Comparison of ENCODE assay signal across 8 mouse cellular contexts in genomic region chr10:17727161-17727925, GRCm38 (mm10). TPM values are rescaled to one million over a fixed set of nuclear protein-coding genes. Genes with fewer than 3 reads are reported as not detected.
DNase-seq lines count a peak whose midpoint lies in the region; ATAC-seq and TF ChIP-seq lines count a peak whose summit lies in the region.

No protein-coding gene starts in this region.

- TF ChIP-seq POLR2A in testis, adult 2 months (IDR thresholded peaks at IDR 0.05; ENCODE audit: control insufficient read depth, low read depth, low read length): no peak
- no peak for TF ChIP-seq POLR2A in olfactory bulb, adult 2 months (IDR thresholded peaks at IDR 0.05; ENCODE audit: insufficient read depth, low read depth, low read length)

- DNase-seq in testis, postnatal 14 days (ENCODE audit: low spot score): no peak
- peak; percentile 60 for DNase-seq in cerebellum, adult 8-10 months
- peak; percentile 20 for DNase-seq in forebrain, postnatal 0 days
- DNase-seq in lung, adult 18-20 months: peak; percentile 18 to 60
- no peak for DNase-seq in ovary, postnatal 14 days (ENCODE audit: low spot score)

- no peaks in the 10 kb centered on the region for H3K36me3 ChIP-seq in testis, adult 2 months (ENCODE audit: control insufficient read depth, insufficient read depth, low read length)
- H3K36me3 ChIP-seq in forebrain, postnatal 0 days (ENCODE audit: insufficient read depth): no peaks in the 10 kb centered on the region
- H3K36me3 ChIP-seq in intestine, embryonic 16.5 days (ENCODE audit: control insufficient read depth, insufficient read depth, low read length): no peaks in the 10 kb centered on the region

- 15% methylated on average over 15 of the region's 15 CpGs for WGBS in forebrain, postnatal 0 days
- 12% methylated on average over 15 of the region's 15 CpGs for WGBS in intestine, embryonic 16.5 days
- 9% methylated on average over 15 of the region's 15 CpGs for WGBS in olfactory bulb, adult 2 months

- peaks cover 10% of the 10 kb centered on the region for H3K4me1 ChIP-seq in testis, adult 2 months (ENCODE audit: control insufficient read depth, insufficient read depth, low read length)
- peaks cover 8% of the 10 kb centered on the region; the same call in 1 of the 2 replicates for H3K4me1 ChIP-seq in forebrain, postnatal 0 days (ENCODE audit: insufficient read depth)
- H3K4me1 ChIP-seq in intestine, embryonic 16.5 days (ENCODE audit: control insufficient read depth, insufficient read depth, low read length): peaks cover 19% of the 10 kb centered on the region
- H3K4me1 ChIP-seq in olfactory bulb, adult 2 months (ENCODE audit: control insufficient read depth, insufficient read depth, low read length): no peaks in the 10 kb centered on the region

- peak overlapping the region; percentile 43; the same call in 1 of the 2 replicates for H3K27ac ChIP-seq in testis, adult 2 months (ENCODE audit: control insufficient read depth, insufficient read depth, low read depth, low read length)
- H3K27ac ChIP-seq in forebrain, postnatal 0 days (ENCODE audit: low read depth, low read length): no peak overlapping the region
- H3K27ac ChIP-seq in intestine, embryonic 16.5 days (ENCODE audit: low read length): peak overlapping the region; percentile 87
- H3K27ac ChIP-seq in olfactory bulb, adult 2 months (ENCODE audit: insufficient read depth, low read depth, low read length): peak overlapping the region; percentile 66

- no peak overlapping the region for H3K4me3 ChIP-seq in testis, adult 2 months (ENCODE audit: control insufficient read depth, low read depth, low read length)
- peak overlapping the region; percentile 17 for H3K4me3 ChIP-seq in forebrain, postnatal 0 days (ENCODE audit: low read depth, low read length)
- H3K4me3 ChIP-seq in intestine, embryonic 16.5 days (ENCODE audit: low read length): peak overlapping the region; percentile 18; the same call in 1 of the 2 replicates
- H3K4me3 ChIP-seq in olfactory bulb, adult 2 months (ENCODE audit: insufficient read depth, low read depth, low read length): no peak overlapping the region; the same call in 1 of the 2 replicates

- no peak for ATAC-seq in forebrain, postnatal 0 days
- ATAC-seq in intestine, embryonic 16.5 days: peak; percentile 39

- no peak for TF ChIP-seq CTCF in testis, adult 2 months (IDR thresholded peaks at IDR 0.05; ENCODE audit: control insufficient read depth, insufficient read depth, insufficient replicate concordance, low read depth, low read length)
- TF ChIP-seq CTCF in forebrain, postnatal 0 days (IDR thresholded peaks at IDR 0.05; ENCODE audit: low read depth): no peak
- no peak for TF ChIP-seq CTCF in olfactory bulb, adult 2 months (IDR thresholded peaks at IDR 0.05; ENCODE audit: insufficient read depth, low read depth, low read length)

- no peaks in the 10 kb centered on the region for H3K9me3 ChIP-seq in forebrain, postnatal 0 days (ENCODE audit: low read length)
- no peaks in the 10 kb centered on the region for H3K9me3 ChIP-seq in intestine, embryonic 16.5 days (ENCODE audit: control insufficient read depth, low read length)

- H3K9ac ChIP-seq in forebrain, postnatal 0 days: no peak overlapping the region; the same call in 1 of the 2 replicates
- H3K9ac ChIP-seq in intestine, embryonic 16.5 days (ENCODE audit: low read depth, low read length): peak overlapping the region; percentile 37; the same call in 1 of the 2 replicates

- H3K27me3 ChIP-seq in testis, adult 2 months (ENCODE audit: control insufficient read depth, insufficient read depth, low read length): no peaks in the 10 kb centered on the region
- H3K27me3 ChIP-seq in forebrain, postnatal 0 days (ENCODE audit: insufficient read depth, low read length): no peaks in the 10 kb centered on the region
- H3K27me3 ChIP-seq in intestine, embryonic 16.5 days (replicated peaks; ENCODE audit: control insufficient read depth, insufficient read depth, low read length): no peaks in the 10 kb centered on the region

- H3K4me2 ChIP-seq in forebrain, postnatal 0 days (ENCODE audit: low read depth): peak overlapping the region; percentile 73
- H3K4me2 ChIP-seq in intestine, embryonic 16.5 days (ENCODE audit: low read depth, low read length): peak overlapping the region; percentile 50

RNA-seq across cellular contexts. Expression of gene Cited2, which starts 4.3 kb away (rescaled TPM):
- polyA plus RNA-seq in testis, adult 2 months (2012; rRNA removed): 15.5 and 16.1 TPM in 2 replicates
- total RNA-seq in forebrain, postnatal 0 days (2014; rRNA removed): 66.1 and 82.8 TPM in 2 replicates
- 51.6 and 57.7 TPM in 2 replicates for polyA plus RNA-seq in forebrain, postnatal 0 days (2015; fragmentation: Nextera tagmentation; extraction: Ambion mirVana)
- 21.8 and 41.6 TPM in 2 replicates for polyA plus RNA-seq in intestine, embryonic 16.5 days (2015; fragmentation: Nextera tagmentation; extraction: Ambion mirVana)
- not detected in 2 replicates for polyA plus RNA-seq in olfactory bulb, adult 2 months (2012; ENCODE audit: insufficient read depth, insufficient read length, low replicate concordance, missing spikeins)

Comparison
In these comparisons a context has a peak if more than half of its experiments do, and no peak if none do; other contexts are left out.
1. H3K4me3 ChIP-seq: peak in forebrain, postnatal 0 days (single experiment) and intestine, embryonic 16.5 days (single experiment); none in testis, adult 2 months (single experiment) and olfactory bulb, adult 2 months (single experiment).
2. DNase-seq: peak in cerebellum, adult 8-10 months (single experiment), forebrain, postnatal 0 days (single experiment) and lung, adult 18-20 months (2 of 2); none in testis, postnatal 14 days (single experiment) and ovary, postnatal 14 days (single experiment).